Mouse (Mus musculus): ENCODE results near the gene Dedd.
"Not testable (repeated sequence)": the region's sequence is repeated elsewhere in the genome, so short reads cannot be mapped to it uniquely, and the experiment has no call there.

GRCm38 (mm10) chr1:171306157-171306556 lies 22.8 kb upstream of the Dedd start:
- not testable (repeated sequence) for TF ChIP-seq CTCF (IDR thresholded peaks at IDR 0.05; ENCODE audit: low read depth, low read length); POLR2A (IDR thresholded peaks at IDR 0.05; ENCODE audit: borderline replicate concordance, low read depth, low read length)

Measured in bone marrow macrophage, adult 2 months (primary cell).